20 mouse cellular contexts compared by ENCODE assay signal in the genomic region with DNA sequence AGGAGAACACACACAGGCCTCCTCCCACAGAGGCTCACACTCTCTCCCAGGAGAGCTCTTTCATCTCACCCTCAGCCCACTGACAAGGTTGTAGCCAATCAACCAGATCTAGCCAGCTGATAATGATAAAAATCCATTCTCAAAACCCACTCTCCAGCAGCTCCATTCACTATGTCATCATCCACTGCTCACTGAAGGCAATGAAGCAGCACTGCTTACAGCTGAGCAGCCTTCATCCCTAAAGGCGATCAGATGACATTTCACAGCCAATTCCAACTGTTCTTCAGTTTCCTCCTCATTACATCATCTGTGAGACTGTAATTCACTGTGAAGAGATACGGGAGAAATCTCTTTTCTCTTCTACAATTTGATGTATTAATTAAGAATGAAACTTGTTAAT.
"Had no signal": no experiment of that assay in that cellular context is flagged by ENCODE, and none has a peak within 500 bp of the region (broad histone marks: within the 10 kb centered on the region; RNA-seq: fewer than 3 reads in every experiment).

No protein-coding gene starts in this region.

- H3K27me3 ChIP-seq: liver, embryonic 15.5 days; lung, embryonic 15.5 days; megakaryocyte, embryonic 14.5 days; midbrain, embryonic 13.5 days; midbrain, embryonic 15.5 days; neural tube, embryonic 13.5 days; neural tube, embryonic 15.5 days had no signal

- H3K9me3 ChIP-seq: liver, embryonic 15.5 days; lung, embryonic 15.5 days; megakaryocyte, embryonic 14.5 days; midbrain, embryonic 13.5 days; midbrain, embryonic 15.5 days; neural tube, embryonic 13.5 days; neural tube, embryonic 15.5 days had no signal

- H3K4me2 ChIP-seq: liver, embryonic 15.5 days; lung, embryonic 15.5 days; midbrain, embryonic 11.5 days; midbrain, embryonic 13.5 days; midbrain, embryonic 15.5 days; neural tube, embryonic 13.5 days; neural tube, embryonic 15.5 days had no signal

- H3K4me3 ChIP-seq: liver, embryonic 15.5 days; lung, embryonic 15.5 days; megakaryocyte, embryonic 14.5 days; midbrain, embryonic 13.5 days; midbrain, embryonic 15.5 days; neural tube, embryonic 13.5 days; neural tube, embryonic 15.5 days had no signal

- DNase-seq: liver, postnatal 0 days; lung, adult 2 months; lung, postnatal 14 days; lung, postnatal 36 days; right cerebral cortex, adult 18-20 months; right cerebral cortex, postnatal 25 days; right cerebral cortex, postnatal 4 days; spleen, adult 18-20 months; thymus, adult 2 months; thymus, postnatal 25 days; thymus, postnatal 4 days had no signal

- H3K4me1 ChIP-seq: liver, embryonic 15.5 days; lung, embryonic 15.5 days; midbrain, embryonic 13.5 days; midbrain, embryonic 15.5 days; neural tube, embryonic 13.5 days; neural tube, embryonic 15.5 days had no signal

- H3K27ac ChIP-seq: liver, embryonic 15.5 days; lung, embryonic 15.5 days; macrophage; midbrain, embryonic 13.5 days; midbrain, embryonic 15.5 days; neural tube, embryonic 13.5 days; neural tube, embryonic 15.5 days had no signal
